Mouse (Mus musculus): Measurements from ENCODE around the gene Krtap4-8. TPM values are rescaled to one million over a fixed set of nuclear protein-coding genes. Genes with fewer than 3 reads are reported as not detected.

Gene Krtap4-8
- polyA plus RNA-seq, 1 experiment from 2014 or later = not detected

DNA sequence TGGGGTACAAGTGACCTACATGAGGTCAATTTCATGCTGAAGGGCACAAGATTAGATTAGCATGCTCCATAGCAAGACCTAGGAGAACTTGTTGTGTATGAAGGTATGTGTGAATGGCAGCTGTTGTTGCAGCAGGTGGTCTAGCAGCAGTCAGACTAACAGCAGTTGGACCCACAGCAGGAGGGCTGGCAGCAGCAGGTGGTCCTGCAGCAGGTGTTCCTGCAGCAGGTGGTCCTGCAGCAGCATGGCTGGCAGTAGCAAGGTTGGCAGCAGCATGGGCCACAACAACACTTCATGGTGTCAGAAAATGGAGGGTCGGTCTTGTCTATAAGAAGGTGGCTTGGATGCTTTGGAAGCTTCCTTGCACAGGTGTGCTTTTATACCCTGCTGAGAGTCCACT lies 21.6 kb downstream of the Krtap4-8 start:
- Histone ChIP-seq H3K4me2 (replicated peaks) (no peak overlapping the region), H3K36me3 (replicated peaks; ENCODE audit: control insufficient read depth, insufficient read depth) (no peaks in the 10 kb centered on the region), H3K9me3 (ENCODE audit: control insufficient read depth, low read length) (no peaks in the 10 kb centered on the region), H3K4me1 (replicated peaks; ENCODE audit: control insufficient read depth, insufficient read depth, low read length) (no peaks in the 10 kb centered on the region), H3K4me3 (replicated peaks; ENCODE audit: low read length) (no peak overlapping the region), H3K27ac (no peak overlapping the region), H3K9ac (no peak overlapping the region), H3K27me3 (ENCODE audit: control insufficient read depth, insufficient read depth, low read length) (no peaks in the 10 kb centered on the region)
- 92% methylated on average over 1 of the region's 1 CpGs for WGBS
- DNase-seq (ENCODE audit: low spot score) (no peak), ATAC-seq (ENCODE audit: low FRiP score) (no peak)

- no peak for DNase-seq (ENCODE audit: low spot score)
- H3K36me3 ChIP-seq (replicated peaks; ENCODE audit: control insufficient read depth, insufficient read depth) = no peaks in the 10 kb centered on the region
- no peaks in the 10 kb centered on the region for H3K9me3 ChIP-seq (ENCODE audit: control insufficient read depth, low read length)
- H3K27me3 ChIP-seq (ENCODE audit: control insufficient read depth, insufficient read depth, low read length) = no peaks in the 10 kb centered on the region
- no peak overlapping the region for H3K9ac ChIP-seq
- H3K4me2 ChIP-seq (replicated peaks) = no peak overlapping the region
- WGBS = 94% methylated on average over 3 of the region's 3 CpGs
- H3K4me1 ChIP-seq (replicated peaks; ENCODE audit: control insufficient read depth, insufficient read depth, low read length) = no peaks in the 10 kb centered on the region
- no peak overlapping the region for H3K4me3 ChIP-seq (replicated peaks; ENCODE audit: low read length)
- no peak for ATAC-seq (ENCODE audit: low FRiP score)
- H3K27ac ChIP-seq = no peak overlapping the region
These were observed 36.5 kb downstream of the Krtap4-8 start for GRCm38 (mm10) chr11:99743985-99744384.

DNA sequence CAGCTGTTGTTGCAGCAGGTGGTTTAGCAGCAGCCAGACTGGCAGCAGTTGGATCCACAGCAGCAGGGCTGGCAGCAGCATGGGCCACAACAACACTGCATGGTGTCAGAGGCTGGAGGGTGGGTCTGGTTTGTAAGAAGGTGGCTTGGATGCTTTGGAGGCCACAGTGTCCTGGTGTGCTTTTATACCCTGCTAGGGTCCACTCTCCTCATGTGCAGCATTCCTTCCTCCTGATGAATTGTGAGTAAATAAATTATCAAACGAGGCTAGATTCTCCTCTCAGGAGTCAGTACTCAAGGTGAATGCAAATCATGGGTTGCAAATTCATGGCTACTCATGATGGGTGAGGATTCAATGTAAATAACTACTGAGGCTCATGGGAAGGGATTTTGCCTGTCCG lies 46.3 kb downstream of the Krtap4-8 start, which contains the start of gene Gm14180:
Gene Gm14180, minus strand, starts transcription at position 101 of the 400 bp plus-strand sequence.
- ATAC-seq (ENCODE audit: low FRiP score) (no peak), DNase-seq (ENCODE audit: low spot score) (no peak)
- no peaks in the 10 kb centered on the region for H3K4me1 ChIP-seq (replicated peaks; ENCODE audit: control insufficient read depth, insufficient read depth, low read length)
- 56% methylated on average over 2 of the region's 2 CpGs for WGBS
- H3K9ac ChIP-seq = no peak within 1 kb of the TSS
- no peaks in the 10 kb centered on the region for H3K36me3 ChIP-seq (replicated peaks; ENCODE audit: control insufficient read depth, insufficient read depth)
- H3K4me2 ChIP-seq (replicated peaks) = no peak within 1 kb of the TSS
- H3K27ac ChIP-seq = no peak within 1 kb of the TSS
- no peaks in the 10 kb centered on the region for H3K27me3 ChIP-seq (ENCODE audit: control insufficient read depth, insufficient read depth, low read length)
- no peaks in the 10 kb centered on the region for H3K9me3 ChIP-seq (ENCODE audit: control insufficient read depth, low read length)
- no peak within 1 kb of the TSS for H3K4me3 ChIP-seq (replicated peaks; ENCODE audit: low read length)

Other genes with a start within 250 kb of the Krtap4-8 start
- not detected in 2 replicates for gene Krt40, start 237.5 kb downstream of the Krtap4-8 start, polyA plus RNA-seq (2014; fragmentation: Nextera tagmentation; extraction: Ambion mirVana)
- not detected in 2 replicates for gene Krtap3-3, start 229.8 kb downstream of the Krtap4-8 start, polyA plus RNA-seq (2014; fragmentation: Nextera tagmentation; extraction: Ambion mirVana)
- gene Krtap3-2, start 223.9 kb downstream of the Krtap4-8 start, polyA plus RNA-seq (2014; fragmentation: Nextera tagmentation; extraction: Ambion mirVana) = not detected in 2 replicates
- gene Gm11939, start 221.2 kb downstream of the Krtap4-8 start, polyA plus RNA-seq (2014; fragmentation: Nextera tagmentation; extraction: Ambion mirVana) = not detected in 2 replicates
- gene Krtap3-1, start 214.1 kb downstream of the Krtap4-8 start, polyA plus RNA-seq (2014; fragmentation: Nextera tagmentation; extraction: Ambion mirVana) = not detected in 2 replicates
- gene Krtap1-5, start 199.7 kb downstream of the Krtap4-8 start, polyA plus RNA-seq (2014; fragmentation: Nextera tagmentation; extraction: Ambion mirVana) = not detected in 2 replicates
- gene Krtap1-4, start 197.1 kb downstream of the Krtap4-8 start, polyA plus RNA-seq (2014; fragmentation: Nextera tagmentation; extraction: Ambion mirVana) = not detected in 2 replicates
- not detected in 2 replicates for gene Krtap1-3, start 189.4 kb downstream of the Krtap4-8 start, polyA plus RNA-seq (2014; fragmentation: Nextera tagmentation; extraction: Ambion mirVana)
- not detected in 2 replicates for gene Krtap9-3, start 182.6 kb downstream of the Krtap4-8 start, polyA plus RNA-seq (2014; fragmentation: Nextera tagmentation; extraction: Ambion mirVana)
- gene Gm11938, start 177.4 kb downstream of the Krtap4-8 start, polyA plus RNA-seq (2014; fragmentation: Nextera tagmentation; extraction: Ambion mirVana) = not detected in 2 replicates
- gene Gm11937, start 170.5 kb downstream of the Krtap4-8 start, polyA plus RNA-seq (2014; fragmentation: Nextera tagmentation; extraction: Ambion mirVana) = not detected in 2 replicates
- gene Krtap2-4, start 165.9 kb downstream of the Krtap4-8 start, polyA plus RNA-seq (2014; fragmentation: Nextera tagmentation; extraction: Ambion mirVana) = not detected in 2 replicates
- gene Gm11562, start 160.3 kb downstream of the Krtap4-8 start, polyA plus RNA-seq (2014; fragmentation: Nextera tagmentation; extraction: Ambion mirVana) = not detected in 2 replicates
- gene Krtap4-1, start 152.5 kb downstream of the Krtap4-8 start, polyA plus RNA-seq (2014; fragmentation: Nextera tagmentation; extraction: Ambion mirVana) = not detected in 2 replicates
- gene Krtap4-2, start 145.6 kb downstream of the Krtap4-8 start, polyA plus RNA-seq (2014; fragmentation: Nextera tagmentation; extraction: Ambion mirVana) = not detected in 2 replicates
- gene Krtap4-7, start 136.6 kb downstream of the Krtap4-8 start, polyA plus RNA-seq (2014; fragmentation: Nextera tagmentation; extraction: Ambion mirVana) = not detected in 2 replicates
- not detected in 2 replicates for gene Gm11555, start 130.5 kb downstream of the Krtap4-8 start, polyA plus RNA-seq (2014; fragmentation: Nextera tagmentation; extraction: Ambion mirVana)
- gene Gm11563, start 121.7 kb downstream of the Krtap4-8 start, polyA plus RNA-seq (2014; fragmentation: Nextera tagmentation; extraction: Ambion mirVana) = not detected in 2 replicates
- gene Krtap4-6, start 114.7 kb downstream of the Krtap4-8 start, polyA plus RNA-seq (2014; fragmentation: Nextera tagmentation; extraction: Ambion mirVana) = not detected in 2 replicates
- not detected in 2 replicates for gene Gm14190, start 90.0 kb downstream of the Krtap4-8 start, polyA plus RNA-seq (2014; fragmentation: Nextera tagmentation; extraction: Ambion mirVana)
- not detected in 2 replicates for gene Gm14180, start 46.4 kb downstream of the Krtap4-8 start, polyA plus RNA-seq (2014; fragmentation: Nextera tagmentation; extraction: Ambion mirVana)
- not detected in 2 replicates for gene Gm11595, start 7.8 kb downstream of the Krtap4-8 start, polyA plus RNA-seq (2014; fragmentation: Nextera tagmentation; extraction: Ambion mirVana)
- not detected in 2 replicates for gene Krtap4-9, start 4.5 kb upstream of the Krtap4-8 start, polyA plus RNA-seq (2014; fragmentation: Nextera tagmentation; extraction: Ambion mirVana)
- not detected in 2 replicates for gene Gm11596, start 12.8 kb upstream of the Krtap4-8 start, polyA plus RNA-seq (2014; fragmentation: Nextera tagmentation; extraction: Ambion mirVana)
- gene Gm11569, start 18.2 kb upstream of the Krtap4-8 start, polyA plus RNA-seq (2014; fragmentation: Nextera tagmentation; extraction: Ambion mirVana) = not detected in 2 replicates
- gene Gm11554, start 23.7 kb upstream of the Krtap4-8 start, polyA plus RNA-seq (2014; fragmentation: Nextera tagmentation; extraction: Ambion mirVana) = not detected in 2 replicates
- gene Krtap4-13, start 29.2 kb upstream of the Krtap4-8 start, polyA plus RNA-seq (2014; fragmentation: Nextera tagmentation; extraction: Ambion mirVana) = not detected in 2 replicates
- gene Gm11564, start 35.0 kb upstream of the Krtap4-8 start, polyA plus RNA-seq (2014; fragmentation: Nextera tagmentation; extraction: Ambion mirVana) = not detected in 2 replicates
- gene 2300003K06Rik, start 57.4 kb upstream of the Krtap4-8 start, polyA plus RNA-seq (2014; fragmentation: Nextera tagmentation; extraction: Ambion mirVana) = not detected in 2 replicates
- not detected in 2 replicates for gene Krtap4-16, start 70.9 kb upstream of the Krtap4-8 start, polyA plus RNA-seq (2014; fragmentation: Nextera tagmentation; extraction: Ambion mirVana)
- not detected in 2 replicates for gene Gm11568, start 77.2 kb upstream of the Krtap4-8 start, polyA plus RNA-seq (2014; fragmentation: Nextera tagmentation; extraction: Ambion mirVana)
- gene Gm11559, start 83.8 kb upstream of the Krtap4-8 start, polyA plus RNA-seq (2014; fragmentation: Nextera tagmentation; extraction: Ambion mirVana) = not detected in 2 replicates
- gene Krtap9-1, start 92.7 kb upstream of the Krtap4-8 start, polyA plus RNA-seq (2014; fragmentation: Nextera tagmentation; extraction: Ambion mirVana) = not detected in 2 replicates
- gene Gm11567, start 98.5 kb upstream of the Krtap4-8 start, polyA plus RNA-seq (2014; fragmentation: Nextera tagmentation; extraction: Ambion mirVana) = not detected in 2 replicates
- not detected in 2 replicates for gene Krtap31-1, start 127.2 kb upstream of the Krtap4-8 start, polyA plus RNA-seq (2014; fragmentation: Nextera tagmentation; extraction: Ambion mirVana)
- gene Gm11565, start 134.0 kb upstream of the Krtap4-8 start, polyA plus RNA-seq (2014; fragmentation: Nextera tagmentation; extraction: Ambion mirVana) = not detected in 2 replicates
- not detected in 2 replicates for gene Krtap31-2, start 155.6 kb upstream of the Krtap4-8 start, polyA plus RNA-seq (2014; fragmentation: Nextera tagmentation; extraction: Ambion mirVana)
- gene Krtap9-5, start 167.8 kb upstream of the Krtap4-8 start, polyA plus RNA-seq (2014; fragmentation: Nextera tagmentation; extraction: Ambion mirVana) = not detected in 2 replicates
- gene Krtap29-1, start 198.3 kb upstream of the Krtap4-8 start, polyA plus RNA-seq (2014; fragmentation: Nextera tagmentation; extraction: Ambion mirVana) = not detected in 2 replicates
- 0.16 and 0.29 TPM in 2 replicates for gene Krtap16-1, start 205.9 kb upstream of the Krtap4-8 start, polyA plus RNA-seq (2014; fragmentation: Nextera tagmentation; extraction: Ambion mirVana)
- gene Krtap17-1, start 213.3 kb upstream of the Krtap4-8 start, polyA plus RNA-seq (2014; fragmentation: Nextera tagmentation; extraction: Ambion mirVana) = 0.86 and 1.5 TPM in 2 replicates
- gene Krt33a, start 235.5 kb upstream of the Krtap4-8 start, polyA plus RNA-seq (2014; fragmentation: Nextera tagmentation; extraction: Ambion mirVana) = not detected in 2 replicates
- gene Krt33b, start 249.2 kb upstream of the Krtap4-8 start, polyA plus RNA-seq (2014; fragmentation: Nextera tagmentation; extraction: Ambion mirVana) = 0.13 TPM in 1 of 2 replicates, not detected in the other